Mouse (Mus musculus) bone marrow, adult 2 months (tissue): ENCODE measurements around the gene Camta1.

ENCODE experiments used
- CTCF ChIP-seq: fragments of 200-500 bp; IDR thresholded peaks from 2 replicates; pipeline ENCODE4 v1.5.1; 2011; ENCODE audit warnings: low read length, control low read depth; ENCODE audit not compliant: control insufficient read depth, insufficient read depth
- POLR2A ChIP-seq: fragments of 200-500 bp; IDR thresholded peaks from 2 replicates; pipeline ENCODE4 v1.6.1; 2011; ENCODE audit warnings: low read depth, mild to moderate bottlenecking, control low read depth, low read length, borderline replicate concordance; ENCODE audit not compliant: control insufficient read depth

DNA sequence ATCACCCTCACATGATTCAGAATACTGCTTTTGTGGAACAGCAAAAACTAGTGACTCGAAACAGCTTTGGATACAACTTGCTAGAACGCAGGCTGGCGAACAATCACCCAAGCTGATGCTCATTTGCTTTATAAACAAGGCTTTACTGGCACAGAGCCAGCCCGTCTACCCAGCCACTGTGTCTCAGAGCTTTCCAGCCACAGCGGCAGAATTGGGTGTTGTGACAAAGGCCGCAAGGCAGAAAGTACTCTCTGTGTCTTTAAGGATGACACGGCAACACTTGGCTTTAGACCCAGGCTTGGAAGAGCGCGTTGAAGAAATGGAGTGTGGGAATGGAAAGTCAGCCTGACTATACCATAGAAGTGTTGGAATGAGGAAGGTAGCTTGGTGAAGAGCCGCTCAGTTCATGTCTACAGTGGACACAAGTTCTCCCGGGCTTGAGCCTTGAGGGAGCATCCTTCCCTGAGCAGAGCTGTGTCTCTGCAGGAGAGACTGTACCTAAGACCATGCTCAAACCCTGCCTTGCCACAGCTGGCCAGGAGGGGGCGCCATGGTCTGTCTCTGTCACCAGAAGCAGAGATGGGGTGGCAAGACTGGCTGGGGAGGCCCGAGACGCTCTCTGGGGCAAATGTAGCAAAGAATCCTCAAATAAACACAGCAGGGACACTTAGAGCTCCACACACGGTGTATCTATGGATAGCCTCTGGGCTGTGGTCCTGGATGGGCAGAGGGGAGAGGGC is 645.0 kb downstream of the Camta1 start:
- no peak for TF ChIP-seq POLR2A
- TF ChIP-seq CTCF = no peak
